Mouse (Mus musculus): ENCODE data around the gene Rps12-ps3. TPM values are rescaled to one million over a fixed set of nuclear protein-coding genes. Genes with fewer than 3 reads are reported as not detected.

Rps12-ps3 gene
- polyA plus RNA-seq, 2 experiments from 2014 or later = 303 to 848 TPM

DNA sequence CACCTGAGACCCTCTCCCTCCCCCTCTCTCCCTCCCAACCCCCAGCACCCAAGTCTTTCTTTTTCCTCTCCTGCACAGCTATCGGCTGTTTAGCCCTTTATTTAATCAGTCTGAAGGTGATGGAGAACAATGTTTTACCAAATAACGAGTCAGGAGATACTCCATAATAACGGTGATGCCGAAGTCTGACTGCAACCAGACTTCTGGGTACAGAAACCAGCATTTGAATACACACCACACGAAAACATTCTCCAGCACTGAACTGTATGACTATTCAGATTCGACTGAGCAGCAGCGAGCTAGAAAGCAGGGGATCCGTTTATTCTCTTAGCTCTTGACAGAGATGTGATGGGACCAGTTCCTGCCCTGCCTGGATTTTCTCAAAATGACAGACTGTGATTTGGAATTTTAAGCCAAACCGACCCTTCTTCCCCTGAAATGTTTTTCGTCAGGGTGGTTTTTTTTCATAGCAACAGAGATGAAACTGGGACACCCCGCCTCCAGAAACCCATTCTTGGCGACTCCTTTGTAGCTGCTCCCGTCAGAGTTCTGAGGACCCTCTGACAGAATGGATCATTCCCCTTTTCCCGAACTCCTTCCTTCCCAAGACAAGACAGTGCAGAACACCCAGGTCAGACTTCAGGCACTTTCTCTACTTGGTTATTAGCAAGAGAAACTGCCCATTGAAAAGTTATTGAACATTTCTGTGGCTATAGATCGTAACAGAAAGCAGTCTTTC, 29.2 kb downstream of the Rps12-ps3 start:
- ATAC-seq = no peak

- ATAC-seq = no peak
Measured at GRCm38 (mm10) chr19:59352760-59353159, 30.7 kb downstream of the Rps12-ps3 start.

DNA sequence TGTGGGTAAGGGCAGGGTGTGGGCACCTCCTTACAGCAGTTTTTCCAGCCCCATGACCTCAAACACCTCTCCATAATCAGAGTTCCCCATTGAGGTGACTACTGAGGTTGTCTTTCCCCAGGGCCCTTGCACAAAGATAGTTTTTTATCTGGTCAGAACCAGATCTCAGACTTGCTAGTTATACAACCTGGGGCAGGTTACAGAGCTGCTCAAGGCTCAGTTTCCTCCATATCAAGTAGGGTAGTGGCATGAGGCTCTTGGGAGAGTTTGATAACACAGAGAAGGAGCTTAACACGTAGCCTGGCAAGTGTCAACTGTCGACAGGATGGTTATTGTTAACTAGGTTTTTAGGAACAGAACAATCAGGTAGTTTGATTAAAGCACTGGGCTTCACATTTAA, 32.8 kb downstream of the Rps12-ps3 start:
- no peak for ATAC-seq

DNA sequence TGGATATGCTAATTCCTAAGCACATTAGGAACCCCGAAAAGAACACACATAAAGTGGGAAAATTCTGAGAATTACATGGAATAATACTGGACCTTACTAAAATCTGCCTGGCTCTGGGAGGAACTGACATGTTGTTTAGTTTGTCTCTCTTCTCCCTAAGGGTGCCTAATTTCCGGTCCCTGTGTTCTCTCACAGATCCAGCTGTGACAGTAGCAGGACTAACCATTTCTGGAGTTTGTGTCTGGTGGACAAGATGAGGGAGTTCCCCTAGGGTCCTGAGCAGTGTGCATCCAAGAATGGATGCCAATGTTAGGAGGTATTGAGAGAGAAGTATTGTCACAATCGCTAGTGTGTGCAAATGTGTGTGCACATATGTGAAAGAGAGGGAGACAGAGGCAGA, 34.3 kb downstream of the Rps12-ps3 start:
- ATAC-seq = no peak

- ATAC-seq = no peak
Measured at GRCm38 (mm10) chr19:59356843-59357595, 34.9 kb downstream of the Rps12-ps3 start.

DNA sequence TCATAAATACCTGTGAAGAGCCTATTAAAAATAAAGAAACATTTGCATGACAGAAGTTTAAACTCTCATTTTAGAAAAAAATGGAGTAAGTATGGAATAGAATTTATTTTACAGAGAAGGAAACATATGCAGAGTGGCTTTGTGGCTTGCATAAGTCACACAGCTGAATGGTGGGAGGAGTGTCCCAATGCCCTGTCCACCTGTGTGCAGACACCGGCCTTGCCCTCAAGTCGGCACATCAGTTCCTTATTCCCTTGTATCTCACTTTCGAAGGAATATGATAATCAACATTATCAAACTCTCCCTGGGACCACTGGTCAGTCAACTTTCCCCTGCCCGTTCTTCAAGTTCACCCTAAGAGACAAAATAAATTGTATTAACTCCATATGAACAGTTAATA, 35.8 kb downstream of the Rps12-ps3 start:
- ATAC-seq = no peak

- ATAC-seq = no peak
Measured at GRCm38 (mm10) chr19:59359202-59359601, 37.1 kb downstream of the Rps12-ps3 start.

- no peak for ATAC-seq
Measured at GRCm38 (mm10) chr19:59360486-59360896, 38.4 kb downstream of the Rps12-ps3 start.

- no peak for ATAC-seq
Measured at GRCm38 (mm10) chr19:59362646-59363045, 40.6 kb downstream of the Rps12-ps3 start.

DNA sequence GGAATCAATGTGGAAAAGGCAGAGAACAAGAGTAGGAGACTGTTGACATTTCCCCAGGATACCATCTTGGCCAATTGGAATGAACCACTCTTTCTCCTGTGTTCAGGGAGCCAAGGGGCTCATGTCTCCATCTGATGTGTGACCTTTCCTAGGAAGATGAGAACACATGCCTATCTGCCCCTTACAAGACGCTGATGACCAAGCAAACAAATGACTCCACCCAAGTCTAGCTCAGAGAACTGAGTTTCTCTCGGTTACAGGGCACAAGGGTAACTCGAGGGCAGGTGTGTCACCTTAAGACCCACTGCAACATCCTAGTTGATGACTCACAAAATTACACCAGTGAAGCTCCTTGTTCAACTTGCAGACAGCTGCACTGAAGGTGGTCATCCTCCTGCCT, 41.6 kb downstream of the Rps12-ps3 start:
- no peak for ATAC-seq

GRCm38 (mm10) chr19:59366724-59367123, 44.6 kb downstream of the Rps12-ps3 start:
- no peak for ATAC-seq

- ATAC-seq = no peak
Measured at GRCm38 (mm10) chr19:59367892-59368291, 45.8 kb downstream of the Rps12-ps3 start.

DNA sequence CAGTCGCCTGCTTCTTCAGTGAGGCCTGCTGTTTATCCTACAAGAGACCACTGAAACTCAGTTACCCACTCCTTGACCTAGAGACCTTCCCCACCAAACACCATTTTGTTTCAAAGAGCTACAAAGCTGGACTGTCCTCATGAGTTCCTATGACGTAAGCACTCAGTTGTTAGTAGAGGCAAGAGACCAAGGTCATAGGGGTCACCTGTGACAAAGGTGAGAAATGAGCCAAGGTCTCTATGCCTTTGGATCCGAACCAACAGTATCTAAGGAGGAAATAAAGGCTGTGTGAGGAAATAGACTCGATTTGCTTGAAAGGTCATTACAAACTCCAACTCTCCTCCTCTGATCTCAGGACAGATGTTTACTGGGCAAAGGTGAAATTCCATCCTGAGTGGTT, 48.9 kb downstream of the Rps12-ps3 start:
- no peak for ATAC-seq

Other genes with a start within 250 kb of the Rps12-ps3 start
- under 1 TPM; 0.19 to 0.33 TPM for gene Shtn1, start 246.2 kb upstream of the Rps12-ps3 start, polyA plus RNA-seq (2017; shearing (Covaris generic))
- not detected for gene Vax1, start 152.2 kb upstream of the Rps12-ps3 start, polyA plus RNA-seq (2017; shearing (Covaris generic))
- not detected for gene Kcnk18, start 103.1 kb upstream of the Rps12-ps3 start, polyA plus RNA-seq (2017; shearing (Covaris generic))
- 10 to 100 TPM; 12.6 to 19.8 TPM for gene Slc18a2, start 61.4 kb upstream of the Rps12-ps3 start, polyA plus RNA-seq (2017; shearing (Covaris generic))
- 1 to 10 TPM; 8.7 to 9.4 TPM for gene Pdzd8, start 23.5 kb downstream of the Rps12-ps3 start, polyA plus RNA-seq (2017; shearing (Covaris generic))
- gene Emx2, start 136.1 kb downstream of the Rps12-ps3 start, polyA plus RNA-seq (2017; shearing (Covaris generic)) = not detected

Data from activated CD4-positive, CD25-positive, alpha-beta regulatory T cell, adult 4 months (primary cell).